In the genomic region with DNA sequence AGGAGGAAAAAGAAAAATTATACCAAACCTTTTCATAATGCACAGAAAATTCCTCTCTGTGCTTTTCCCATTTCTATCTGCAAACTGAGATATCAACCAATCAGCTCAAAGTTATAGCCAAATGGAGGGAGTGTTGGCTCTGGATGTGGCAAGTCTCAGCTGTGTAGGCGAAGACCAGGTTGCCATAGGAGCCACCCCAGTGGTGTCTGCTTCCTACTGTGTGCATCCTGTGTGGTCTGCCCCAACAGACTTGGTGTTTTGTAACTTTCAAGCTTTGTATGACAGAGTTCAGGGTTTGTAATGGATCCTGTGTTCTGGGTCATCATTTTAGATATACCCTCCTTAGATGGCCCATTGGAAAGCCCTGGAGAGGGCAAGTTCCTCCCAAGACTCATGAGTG, we compare ENCODE assay signal across 26 mouse cellular contexts. TPM values are rescaled to one million over a fixed set of nuclear protein-coding genes. Genes with fewer than 3 reads are reported as not detected.
"Had no signal": no experiment of that assay in that cellular context is flagged by ENCODE, and none has a peak within 500 bp of the region (broad histone marks: within the 10 kb centered on the region; RNA-seq: fewer than 3 reads in every experiment).

No protein-coding gene starts in this region.

- ATAC-seq: hindbrain, postnatal 0 days; intestine, embryonic 16.5 days had no signal

- H3K4me1 ChIP-seq: heart, embryonic 10.5 days; heart, embryonic 12.5 days; hindbrain, embryonic 13.5 days; hindbrain, embryonic 15.5 days; kidney, embryonic 15.5 days; limb, embryonic 10.5 days; limb, embryonic 12.5 days; liver, embryonic 13.5 days; liver, embryonic 15.5 days had no signal

- H3K27ac ChIP-seq: heart, embryonic 10.5 days; hindbrain, embryonic 13.5 days; hindbrain, embryonic 15.5 days; hindbrain, postnatal 0 days; kidney, embryonic 15.5 days; kidney, postnatal 0 days; left cerebral cortex, adult 2 months; limb, embryonic 10.5 days; limb, embryonic 12.5 days; liver, embryonic 13.5 days; liver, embryonic 15.5 days had no signal

- DNase-seq: gastrocnemius, postnatal 14 days; gastrocnemius, postnatal 36 days; heart, adult 18-20 months; heart, postnatal 10 days; heart, postnatal 4 days; kidney, adult 11 months; kidney, adult 2 months; kidney, adult 9 months; kidney, postnatal 14 days; kidney, postnatal 36 days; liver; liver, embryonic 13.5 days had no signal

- H3K27me3 ChIP-seq: heart, embryonic 12.5 days; hindbrain, embryonic 13.5 days; hindbrain, embryonic 15.5 days; kidney, embryonic 15.5 days; limb, embryonic 12.5 days; liver, embryonic 13.5 days; liver, embryonic 15.5 days had no signal

- H3K36me3 ChIP-seq: heart, embryonic 10.5 days; heart, embryonic 12.5 days; hindbrain, embryonic 13.5 days; hindbrain, embryonic 15.5 days; kidney, embryonic 15.5 days; limb, embryonic 10.5 days; limb, embryonic 12.5 days; liver, embryonic 13.5 days; liver, embryonic 15.5 days had no signal

- H3K4me3 ChIP-seq: heart, embryonic 10.5 days; heart, embryonic 12.5 days; hindbrain, embryonic 13.5 days; hindbrain, embryonic 15.5 days; kidney, embryonic 15.5 days; left cerebral cortex, adult 2 months; limb, embryonic 10.5 days; limb, embryonic 12.5 days; liver, embryonic 13.5 days; liver, embryonic 15.5 days had no signal

- H3K9me3 ChIP-seq: heart, embryonic 10.5 days; heart, embryonic 12.5 days; hindbrain, embryonic 13.5 days; hindbrain, embryonic 15.5 days; kidney, embryonic 15.5 days; limb, embryonic 10.5 days; limb, embryonic 12.5 days; liver, embryonic 13.5 days; liver, embryonic 15.5 days had no signal

- H3K4me2 ChIP-seq: heart, embryonic 12.5 days; hindbrain, embryonic 13.5 days; hindbrain, embryonic 15.5 days; kidney, embryonic 15.5 days; limb, embryonic 12.5 days; liver, embryonic 11.5 days; liver, embryonic 13.5 days; liver, embryonic 15.5 days had no signal

- H3K9ac ChIP-seq: heart, embryonic 12.5 days; hindbrain, embryonic 13.5 days; hindbrain, embryonic 15.5 days; kidney, embryonic 15.5 days; limb, embryonic 12.5 days; liver, embryonic 13.5 days; liver, embryonic 15.5 days had no signal

RNA-seq across cellular contexts. Expression of gene Spag6, which starts 30.6 kb away (rescaled TPM):
- total RNA-seq: hindbrain, postnatal 0 days had no signal
- polyA plus RNA-seq: heart, embryonic 10.5 days; intestine, embryonic 14.5 days; kidney, embryonic 15.5 days; limb, embryonic 10.5 days; liver, embryonic 11.5 days; liver, embryonic 13.5 days; liver, embryonic 15.5 days had no signal
